In genomic region chr7:124681212-124681611, GRCm38 (mm10) we compare ENCODE assay signal across 10 mouse cellular contexts.
DNase-seq lines count a peak whose midpoint lies in the region; ATAC-seq lines count a peak whose summit lies in the region.
"Had no signal": no experiment of that assay in that cellular context is flagged by ENCODE, and none has a peak within 500 bp of the region (broad histone marks: within the 10 kb centered on the region; RNA-seq: fewer than 3 reads in every experiment).

No protein-coding gene starts in this region.

- WGBS in midbrain, embryonic 11.5 days, result 86% methylated on average over 10 of the region's 10 CpGs
- 87% methylated on average over 10 of the region's 10 CpGs for WGBS in hindbrain, embryonic 16.5 days

- H3K36me3 ChIP-seq in midbrain, embryonic 11.5 days (ENCODE audit: control insufficient read depth, insufficient read depth, low read length), result no peaks in the 10 kb centered on the region
- H3K36me3 ChIP-seq in hindbrain, embryonic 16.5 days (ENCODE audit: control insufficient read depth, insufficient read depth, low read length), result no peaks in the 10 kb centered on the region
- H3K36me3 ChIP-seq: embryonic facial prominence, embryonic 15.5 days; limb, embryonic 13.5 days had no signal

- H3K27me3 ChIP-seq in midbrain, embryonic 11.5 days (ENCODE audit: control insufficient read depth, insufficient read depth, low read length), result no peaks in the 10 kb centered on the region
- H3K27me3 ChIP-seq in hindbrain, embryonic 16.5 days (replicated peaks; ENCODE audit: control insufficient read depth, insufficient read depth, low read length), result no peaks in the 10 kb centered on the region
- H3K27me3 ChIP-seq: embryonic facial prominence, embryonic 15.5 days; limb, embryonic 13.5 days had no signal

- peak; percentile 71 for DNase-seq in cerebellum, adult 11-12 months
- DNase-seq in cerebellum, postnatal 14 days, result peak; percentile 74 to 79
- peak; percentile 81 for DNase-seq in layer of hippocampus, adult 9-11 months
- peak; percentile 68 to 73 for DNase-seq in right cerebral cortex, adult 2 months (ENCODE audit: low spot score in 2 of 2)
- DNase-seq in midbrain, embryonic 11.5 days (ENCODE audit: low spot score, missing footprints), result no peak
- no peak for DNase-seq in spleen, postnatal 14 days (ENCODE audit: low spot score in 2 of 2)
- DNase-seq: heart, adult 2 months had no signal

- H3K9ac ChIP-seq in midbrain, embryonic 11.5 days (ENCODE audit: low read length), result no peak overlapping the region
- H3K9ac ChIP-seq in hindbrain, embryonic 16.5 days (ENCODE audit: low read depth, low read length), result no peak overlapping the region
- H3K9ac ChIP-seq: embryonic facial prominence, embryonic 15.5 days; limb, embryonic 13.5 days had no signal

- H3K4me3 ChIP-seq in midbrain, embryonic 11.5 days (ENCODE audit: low read depth, low read length), result no peak overlapping the region
- H3K4me3 ChIP-seq in hindbrain, embryonic 16.5 days (ENCODE audit: low read length), result no peak overlapping the region
- H3K4me3 ChIP-seq: embryonic facial prominence, embryonic 15.5 days; heart, adult 2 months; limb, embryonic 13.5 days had no signal

- no peak overlapping the region for H3K4me2 ChIP-seq in midbrain, embryonic 11.5 days
- no peak overlapping the region for H3K4me2 ChIP-seq in hindbrain, embryonic 16.5 days (ENCODE audit: low read length)
- H3K4me2 ChIP-seq: embryonic facial prominence, embryonic 15.5 days; limb, embryonic 13.5 days had no signal

- no peaks in the 10 kb centered on the region for H3K4me1 ChIP-seq in midbrain, embryonic 11.5 days (ENCODE audit: control insufficient read depth, insufficient read depth, low read length)
- no peaks in the 10 kb centered on the region for H3K4me1 ChIP-seq in hindbrain, embryonic 16.5 days (ENCODE audit: control insufficient read depth, insufficient read depth, low read depth, low read length)
- H3K4me1 ChIP-seq: embryonic facial prominence, embryonic 15.5 days had no signal

- no peak overlapping the region for H3K27ac ChIP-seq in midbrain, embryonic 11.5 days (ENCODE audit: low read depth, low read length)
- no peak overlapping the region for H3K27ac ChIP-seq in hindbrain, embryonic 16.5 days (ENCODE audit: low read depth, low read length)
- H3K27ac ChIP-seq: embryonic facial prominence, embryonic 15.5 days; heart, adult 2 months; limb, embryonic 13.5 days had no signal

- no peak for ATAC-seq in midbrain, embryonic 11.5 days (ENCODE audit: low FRiP score)
- ATAC-seq in hindbrain, embryonic 16.5 days, result no peak; the same call in 1 of the 2 replicates

- no peaks in the 10 kb centered on the region for H3K9me3 ChIP-seq in midbrain, embryonic 11.5 days (ENCODE audit: control insufficient read depth, low read length)
- no peaks in the 10 kb centered on the region for H3K9me3 ChIP-seq in hindbrain, embryonic 16.5 days (ENCODE audit: control insufficient read depth, low read length)
- H3K9me3 ChIP-seq: embryonic facial prominence, embryonic 15.5 days; limb, embryonic 13.5 days had no signal

Comparison
In these comparisons a context has a peak if more than half of its experiments do, and no peak if none do; other contexts are left out.
1. DNase-seq: peak in cerebellum, adult 11-12 months (single experiment), cerebellum, postnatal 14 days (2 of 2), layer of hippocampus, adult 9-11 months (single experiment) and right cerebral cortex, adult 2 months (2 of 2); none in midbrain, embryonic 11.5 days (single experiment) and spleen, postnatal 14 days (0 of 2).